Mouse (Mus musculus): ENCODE measurements at regions not wholly inside any gene's neighbourhood (a gene's known extent, or its start where the extent isn't known, plus 50 kb on each side); places are given as distances from the start of the nearest gene placed in this dataset.

GRCm38 (mm10) chr14:47990716-47991115, 129.9 kb upstream of the Peli2 start:
- DNase-seq (ENCODE audit: low spot score in 2 of 2): no peak

GRCm38 (mm10) chr14:47991546-47991945, 129.1 kb upstream of the Peli2 start:
- DNase-seq (ENCODE audit: low spot score in 2 of 2): no peak

- DNase-seq (ENCODE audit: low spot score in 2 of 2): no peak
These were observed 128.5 kb upstream of the Peli2 start for GRCm38 (mm10) chr14:47992091-47992490.

GRCm38 (mm10) chr14:47992851-47993250, 127.8 kb upstream of the Peli2 start:
- DNase-seq (ENCODE audit: low spot score in 2 of 2): no peak

DNA sequence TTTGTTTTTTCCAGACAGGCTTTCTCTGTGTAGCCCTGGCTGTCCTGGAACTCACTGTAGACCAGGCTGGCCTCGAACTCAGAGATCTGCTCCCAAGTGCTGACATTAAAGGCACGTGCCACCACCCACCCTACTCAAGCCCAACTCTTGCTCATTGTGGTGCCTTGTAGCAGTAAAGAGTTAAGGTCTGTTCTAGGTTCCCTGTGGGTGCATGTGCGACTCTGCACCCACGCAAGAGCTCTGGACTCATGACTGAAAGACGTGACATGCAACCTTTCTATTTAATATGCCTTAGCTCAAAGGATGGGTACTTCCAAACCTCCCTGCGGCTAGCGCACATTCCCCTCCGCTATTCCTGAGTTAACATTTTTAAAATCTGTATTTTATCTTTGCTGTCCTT, 121.7 kb upstream of the Peli2 start:
- no peak for DNase-seq (ENCODE audit: low spot score in 2 of 2)

DNA sequence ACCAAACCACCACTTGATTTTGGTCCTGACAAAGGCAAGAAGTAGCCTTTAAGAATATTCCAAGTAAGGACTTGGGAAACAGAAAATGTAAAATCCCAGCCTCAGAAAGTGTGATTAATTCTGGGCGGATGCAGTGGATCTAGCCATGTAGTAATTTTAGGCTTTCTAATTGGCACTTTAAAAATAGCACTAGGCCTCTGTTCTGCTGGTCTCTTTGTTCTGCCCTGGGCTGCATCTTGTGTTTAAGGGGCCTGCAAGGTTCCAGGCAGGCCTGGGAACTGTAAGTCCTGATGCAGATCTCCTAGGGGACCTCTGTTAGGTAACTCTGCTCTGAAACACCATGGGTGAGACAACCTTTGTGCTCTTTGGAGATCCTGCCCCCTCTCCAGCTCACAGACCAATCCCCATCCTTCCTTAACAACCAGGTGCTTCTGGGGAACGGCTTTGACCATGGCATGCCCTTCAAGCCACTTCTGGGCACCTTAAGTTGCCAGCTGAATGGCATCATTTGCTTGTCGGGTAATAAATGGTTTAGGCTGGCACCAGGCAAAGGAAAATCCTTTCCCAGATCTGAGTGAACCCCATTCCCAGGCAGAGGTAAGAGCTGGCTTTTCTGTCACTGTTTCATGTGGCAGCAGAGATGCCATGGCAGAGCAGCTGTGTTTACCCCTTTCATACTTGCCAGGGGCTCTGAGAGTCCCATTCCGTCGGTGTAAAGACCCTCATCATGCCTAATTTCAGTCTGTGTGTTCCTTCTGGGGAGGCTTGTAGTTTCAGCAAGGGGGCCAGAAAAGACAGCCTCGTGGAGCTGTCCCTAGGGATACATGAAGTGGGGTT, 115.3 kb upstream of the Peli2 start:
- DNase-seq (ENCODE audit: low spot score in 2 of 2): no peak

DNA sequence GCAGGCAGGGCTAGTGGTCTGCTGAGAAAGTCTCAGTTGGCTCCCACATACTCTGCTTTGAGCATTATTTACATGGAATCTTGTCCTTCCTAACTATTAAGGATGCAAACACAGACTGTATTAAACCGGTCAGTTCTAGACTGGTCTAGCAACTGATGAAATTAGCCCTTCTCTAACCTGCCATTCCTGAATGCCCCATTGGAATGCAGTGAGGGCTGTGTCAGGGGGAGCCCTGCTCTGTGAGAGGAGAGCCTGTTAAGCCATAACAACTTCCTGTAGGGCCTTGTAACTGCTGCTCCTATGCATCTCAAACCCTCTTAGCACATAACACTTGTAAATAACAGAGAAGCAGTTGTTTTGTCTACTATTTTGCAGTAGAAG, 114.7 kb upstream of the Peli2 start:
- DNase-seq (ENCODE audit: low spot score in 2 of 2): no peak

GRCm38 (mm10) chr14:48012361-48013215, 108.0 kb upstream of the Peli2 start:
- DNase-seq (ENCODE audit: low spot score in 2 of 2): peak; percentile 22 to 78

DNA sequence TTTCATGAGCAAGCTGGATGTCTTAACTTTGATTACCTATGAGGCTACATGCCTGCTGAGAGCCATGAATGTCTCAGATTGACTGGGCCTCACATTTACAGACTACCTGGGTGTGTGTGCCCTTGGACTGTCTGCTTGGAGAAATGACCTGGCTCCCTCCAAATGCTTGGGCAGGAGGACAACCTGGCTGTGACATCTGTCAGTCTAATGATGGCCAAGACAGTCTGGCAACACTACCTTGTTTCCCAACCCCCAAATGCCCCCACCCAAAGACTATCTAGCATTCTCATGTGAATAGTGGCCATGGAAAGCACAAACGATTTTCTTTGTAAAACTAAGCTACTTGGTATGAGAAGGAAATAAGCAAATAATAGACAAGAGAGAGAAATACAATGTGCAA, 107.2 kb upstream of the Peli2 start:
- no peak for DNase-seq (ENCODE audit: low spot score in 2 of 2)

DNA sequence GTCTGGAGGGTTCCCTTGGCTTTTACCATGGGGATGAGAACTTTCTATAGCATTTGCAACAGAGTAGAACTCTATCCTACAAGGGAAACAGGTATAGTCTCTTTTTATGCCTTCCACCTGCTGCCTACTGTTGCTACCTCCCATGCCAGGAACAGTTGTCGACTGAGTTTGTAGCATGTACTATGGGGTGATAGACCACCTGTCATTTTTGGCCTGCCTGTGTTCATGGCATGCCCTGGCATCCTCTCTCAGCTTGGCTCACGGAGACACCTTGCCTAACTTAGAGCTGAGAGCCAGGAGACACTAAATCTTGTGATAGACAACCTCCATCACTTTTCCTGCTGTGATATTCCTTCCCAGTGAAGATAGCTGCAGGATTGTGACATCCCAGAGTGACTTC, 105.8 kb upstream of the Peli2 start:
- DNase-seq (ENCODE audit: low spot score in 2 of 2): no peak

GRCm38 (mm10) chr14:48017971-48018370, 102.7 kb upstream of the Peli2 start:
- DNase-seq (ENCODE audit: low spot score in 2 of 2): no peak

DNA sequence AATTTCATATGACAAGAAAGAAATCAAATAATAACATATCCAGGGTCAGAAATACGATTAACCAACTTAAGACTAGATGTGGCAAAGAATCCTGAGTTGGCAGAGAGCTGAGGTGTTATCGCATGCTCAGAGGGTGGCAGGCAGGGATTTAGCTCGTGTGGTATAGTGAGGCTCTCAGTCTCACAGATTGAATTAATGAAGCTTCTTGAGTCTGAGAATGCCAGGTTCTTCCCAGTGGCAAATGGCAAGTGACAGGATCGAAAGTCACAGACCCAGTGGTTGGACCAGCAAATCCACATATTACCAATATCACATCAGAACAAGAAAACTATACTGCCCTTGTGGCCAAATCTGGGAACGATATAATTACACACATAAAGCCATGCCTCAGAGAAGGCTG, 101.3 kb upstream of the Peli2 start:
- no peak for DNase-seq (ENCODE audit: low spot score in 2 of 2)

DNA sequence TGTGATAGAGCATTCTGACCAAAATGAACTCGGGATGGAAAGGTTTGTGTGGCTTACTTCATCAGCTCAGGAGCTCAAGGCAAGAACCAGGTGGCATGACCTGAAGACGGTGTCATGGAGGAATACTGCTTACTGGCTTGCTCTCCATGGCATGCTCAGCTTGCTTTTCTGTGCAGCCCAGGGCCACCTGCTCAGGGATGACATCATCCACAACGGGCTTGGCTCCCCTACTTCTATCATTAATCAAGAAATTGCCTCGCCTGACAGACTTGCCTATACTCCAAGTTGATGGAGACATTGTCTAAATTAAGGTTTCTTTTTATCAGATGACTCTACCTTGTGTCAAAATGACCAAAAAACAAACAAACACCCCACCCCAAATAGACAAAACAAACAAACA, 98.4 kb upstream of the Peli2 start:
- DNase-seq (ENCODE audit: low spot score in 2 of 2): no peak

- DNase-seq (ENCODE audit: low spot score in 2 of 2): peak in 1 of 2 experiments; percentile 78
These were observed 96.5 kb upstream of the Peli2 start for GRCm38 (mm10) chr14:48024051-48024693.

DNA sequence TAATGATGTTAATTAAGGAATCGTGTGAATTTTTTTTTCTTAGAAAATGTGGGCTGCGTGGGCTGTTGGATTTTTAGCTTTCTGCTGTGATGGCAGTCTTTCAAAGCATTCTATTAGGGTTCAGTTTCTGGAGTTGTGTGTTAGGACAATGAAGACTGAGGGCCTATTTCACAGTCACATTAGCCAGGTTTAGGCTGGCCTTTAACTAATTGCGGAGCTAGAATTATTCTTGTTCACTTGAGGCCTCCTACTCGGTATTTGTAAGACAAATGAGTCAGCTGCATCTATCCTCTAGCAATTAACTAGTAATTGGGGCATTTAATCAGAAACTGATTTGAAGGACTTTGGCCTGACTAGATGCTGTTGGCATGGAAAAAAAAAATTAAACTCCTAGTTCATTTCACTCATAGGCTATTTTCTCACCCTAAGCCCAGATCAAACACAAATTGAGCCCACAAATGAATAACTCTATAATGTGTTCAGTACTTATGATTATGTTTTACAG, 81.3 kb upstream of the Peli2 start:
- no peak for DNase-seq (ENCODE audit: low spot score in 2 of 2)

GRCm38 (mm10) chr14:48046094-48046493, 74.5 kb upstream of the Peli2 start:
- DNase-seq (ENCODE audit: low spot score in 2 of 2): no peak

GRCm38 (mm10) chr14:48046831-48047230, 73.8 kb upstream of the Peli2 start:
- DNase-seq (ENCODE audit: low spot score in 2 of 2): no peak

- no peak for DNase-seq (ENCODE audit: low spot score in 2 of 2)
These were observed 70.7 kb upstream of the Peli2 start for GRCm38 (mm10) chr14:48049698-48050459.

- no peak for DNase-seq (ENCODE audit: low spot score in 2 of 2)
These were observed 70.2 kb upstream of the Peli2 start for GRCm38 (mm10) chr14:48050460-48050760.

GRCm38 (mm10) chr14:48051971-48052370, 68.7 kb upstream of the Peli2 start:
- DNase-seq (ENCODE audit: low spot score in 2 of 2): no peak

GRCm38 (mm10) chr14:48052405-48052804, 68.2 kb upstream of the Peli2 start:
- peak in 1 of 2 experiments; percentile 70 for DNase-seq (ENCODE audit: low spot score in 2 of 2)

Measured in layer of hippocampus, postnatal 14 days (tissue).